Mouse (Mus musculus) G1E (cell line): ENCODE data around the gene Golt1a.

Experiments used
- CTCF ChIP-seq: IDR thresholded peaks from 2 replicates; pipeline ENCODE4 v1.5.1; 2012; ENCODE audit warnings: low read depth, low read length, inconsistent platforms, mixed read lengths
- GATA2 ChIP-seq: IDR thresholded peaks from 2 replicates; pipeline ENCODE4 v1.6.1; 2012; ENCODE audit warnings: low read depth, low read length, inconsistent platforms, borderline replicate concordance
- POLR2AphosphoS5 ChIP-seq: IDR thresholded peaks from 2 replicates; pipeline ENCODE4 v1.6.1; 2012; ENCODE audit warnings: low read depth, low read length, inconsistent platforms; ENCODE audit not compliant: insufficient replicate concordance
- TAL1 ChIP-seq: conservative IDR thresholded peaks from 2 replicates; pipeline ENCODE4 v1.6.1; 2012; ENCODE audit warnings: low read depth, low read length, inconsistent platforms, mixed read lengths

DNA sequence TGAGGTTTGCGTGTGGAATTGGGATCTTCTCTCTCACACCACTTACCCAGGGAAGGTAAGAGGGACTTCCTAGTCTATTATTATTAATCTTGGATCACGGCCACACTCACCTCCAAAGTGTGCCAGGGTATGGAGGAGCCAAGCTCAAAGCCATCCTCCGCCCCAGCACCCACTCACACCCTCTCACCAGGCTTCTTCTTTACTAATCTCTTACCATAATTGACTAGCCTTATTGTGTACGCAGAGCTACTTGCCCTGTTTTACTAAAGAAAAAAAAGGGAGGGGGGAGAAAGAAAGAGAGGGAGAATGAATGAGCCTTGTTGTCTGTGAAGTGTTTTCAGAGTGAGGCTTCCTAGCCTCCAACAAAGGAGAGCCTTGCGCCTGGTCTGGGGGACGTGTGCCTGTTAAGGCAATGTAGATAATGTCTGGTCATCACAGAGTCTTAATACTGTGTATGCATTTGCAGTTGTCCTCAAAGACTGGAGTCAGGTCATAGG lies 18.7 kb downstream of the Golt1a start:
- no peak for TF ChIP-seq GATA2
- TF ChIP-seq TAL1, result no peak
- TF ChIP-seq CTCF, result no peak
- TF ChIP-seq POLR2AphosphoS5, result no peak
